8 mouse cellular contexts compared by ENCODE assay signal in genomic region chr11:31870285-31871010, GRCm38 (mm10). TPM values are rescaled to one million over a fixed set of nuclear protein-coding genes. Genes with fewer than 3 reads are reported as not detected.
A peak's percentile ranks its signal among the peaks of the same experiment; 100 is the strongest.
DNase-seq lines count a peak whose midpoint lies in the region; ATAC-seq lines count a peak whose summit lies in the region.

No protein-coding gene starts in this region.

- intact Hi-C loops in gastrocnemius, postnatal 14 days (cut with DNase I; ENCODE audit: low total_unique reads): no loop called here
- intact Hi-C loops in left cerebral cortex, postnatal 10 days (cut with DNase I): loop anchor here (5.0 kb wide), 2 partner anchors 113 to 193 kb away; no protein-coding TSS in a partner anchor

- ATAC-seq in inflammation-experienced regulatory T-cells, adult 6 months: peak; percentile 97
- peak; percentile 100 for ATAC-seq in megakaryocyte-erythroid progenitor cell, adult 5-6 weeks (replicated peaks; ENCODE audit: low FRiP score, low TSS enrichment, poor library complexity, severe bottlenecking)

- DNase-seq in adrenal gland, adult (ENCODE audit: inconsistent age in 2 of 2, low spot score in 1 of 2): peak; percentile 99
- peak; percentile 100 for DNase-seq in embryo, embryonic 10.5 days (ENCODE audit: low spot score)
- peak; percentile 99 for DNase-seq in gastrocnemius, postnatal 14 days
- DNase-seq in left cerebral cortex, postnatal 10 days (ENCODE audit: extremely low spot score in 1 of 2, low spot score in 2 of 2): peak; percentile 99 to 100
- peak; percentile 98 for DNase-seq in right cerebral cortex, postnatal 25 days
- DNase-seq in urinary bladder, postnatal 4 days (ENCODE audit: low spot score in 2 of 2): peak; percentile 97 to 99

RNA-seq across cellular contexts. Expression of gene Cpeb4, which starts 1.6 kb away (rescaled TPM):
- 10 to 100 TPM; 63.1 to 66.2 TPM for total RNA-seq in gastrocnemius, postnatal 14 days (2021)
- 1 to 10 TPM; 5.3 to 7.4 (median 7.0) TPM for polyA plus RNA-seq in inflammation-experienced regulatory T-cells, adult 6 months (2017; shearing (Covaris generic))
- 100 to 1,000 TPM; 157 to 163 TPM for total RNA-seq in left cerebral cortex, postnatal 10 days (2021)
- 9.9 and 10.2 TPM in 2 replicates for total RNA-seq in megakaryocyte-erythroid progenitor cell, adult 5-6 weeks (2014; fragmentation: Nextera tagmentation)
- 8.7 and 13.2 TPM in 2 replicates for total RNA-seq in megakaryocyte-erythroid progenitor cell, adult 5-6 weeks (2017)

Comparison
In these comparisons a context has a peak if more than half of its experiments do, and no peak if none do; other contexts are left out.
1. Peak in every context shown above with its lines: DNase-seq and ATAC-seq.
2. RNA of gene Cpeb4, which starts 1.6 kb away (total RNA-seq): 157 to 163 TPM in left cerebral cortex, postnatal 10 days and 63.1 to 66.2 TPM in gastrocnemius, postnatal 14 days; 8.7 to 13.2 TPM in megakaryocyte-erythroid progenitor cell, adult 5-6 weeks; every median in the first group is over 4 times any median in the second.